Mouse (Mus musculus): ENCODE measurements around the gene Fam129a. TPM values are rescaled to one million over a fixed set of nuclear protein-coding genes. Genes with fewer than 3 reads are reported as not detected.

Fam129a gene
- total and polyA plus RNA-seq, 2 experiments from 2014 or later: 1.2 to 1.4 TPM

DNA sequence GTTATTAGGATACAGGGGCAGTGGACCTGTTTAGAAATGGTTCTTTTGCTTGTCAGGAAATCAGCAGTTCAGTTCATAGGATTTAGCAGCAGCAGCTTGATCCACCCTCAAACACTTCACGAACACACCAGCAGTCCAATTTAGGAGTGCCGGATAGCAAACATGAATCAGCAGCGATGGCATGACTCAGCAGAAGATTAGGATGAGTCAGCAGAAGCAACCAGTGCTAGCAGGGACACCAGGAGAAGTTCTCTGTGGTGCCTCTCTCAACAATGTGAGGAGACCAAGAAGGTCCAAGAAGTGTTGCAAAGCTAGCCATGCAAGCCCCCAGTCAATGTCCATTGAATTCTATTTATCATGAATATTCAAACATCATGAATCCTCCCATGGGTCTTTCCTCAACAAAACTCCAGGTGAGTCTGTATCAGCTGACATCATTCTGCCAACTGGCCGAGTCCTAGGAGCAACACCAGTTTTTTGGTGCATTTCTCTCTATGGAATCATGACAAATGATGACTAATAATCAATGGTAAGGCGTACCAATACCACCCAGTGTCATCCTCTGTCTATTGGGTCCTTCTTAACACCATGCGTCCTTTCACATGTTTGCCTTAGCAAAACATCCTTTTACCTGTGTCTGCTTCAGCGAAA, 45.7 kb downstream of the Fam129a start:
- no peaks in the 10 kb centered on the region for H3K27me3 ChIP-seq (ENCODE audit: insufficient read depth, low read length)
- DNase-seq (ENCODE audit: low spot score): no peak
- no peak overlapping the region for H3K4me3 ChIP-seq (ENCODE audit: low read depth, low read length)
- 92% methylated on average over 7 of the region's 7 CpGs for WGBS
- no peak overlapping the region for H3K4me2 ChIP-seq (ENCODE audit: low read depth, low read length, poor library complexity, severe bottlenecking)
- ATAC-seq (ENCODE audit: low FRiP score): no peak
- H3K36me3 ChIP-seq (ENCODE audit: insufficient read depth, low read length): no peaks in the 10 kb centered on the region
- no peak overlapping the region for H3K9ac ChIP-seq (replicated peaks; ENCODE audit: low read length, poor library complexity, severe bottlenecking)
- H3K9me3 ChIP-seq (ENCODE audit: low read length): no peaks in the 10 kb centered on the region
- H3K4me1 ChIP-seq (ENCODE audit: insufficient read depth, low read length): peaks cover 2% of the 10 kb centered on the region; the same call in 1 of the 2 replicates
- no peak for TF ChIP-seq CTCF (IDR thresholded peaks at IDR 0.05)
- H3K27ac ChIP-seq (ENCODE audit: low read depth, low read length): no peak overlapping the region

GRCm38 (mm10) chr1:151618251-151618650, 47.3 kb downstream of the Fam129a start:
- ATAC-seq (ENCODE audit: low FRiP score) (no peak), DNase-seq (ENCODE audit: low spot score) (no peak)
- no peaks in the 10 kb centered on the region for H3K36me3 ChIP-seq (ENCODE audit: insufficient read depth, low read length)
- H3K9me3 ChIP-seq (ENCODE audit: low read length): no peaks in the 10 kb centered on the region
- H3K9ac ChIP-seq (replicated peaks; ENCODE audit: low read length, poor library complexity, severe bottlenecking): no peak overlapping the region
- H3K27me3 ChIP-seq (ENCODE audit: insufficient read depth, low read length): no peaks in the 10 kb centered on the region
- H3K27ac ChIP-seq (ENCODE audit: low read depth, low read length): no peak overlapping the region
- H3K4me3 ChIP-seq (ENCODE audit: low read depth, low read length): no peak overlapping the region
- no peak for TF ChIP-seq CTCF (IDR thresholded peaks at IDR 0.05)
- peaks cover 2% of the 10 kb centered on the region; the same call in 1 of the 2 replicates for H3K4me1 ChIP-seq (ENCODE audit: insufficient read depth, low read length)
- no peak overlapping the region for H3K4me2 ChIP-seq (ENCODE audit: low read depth, low read length, poor library complexity, severe bottlenecking)
- WGBS: 83% methylated on average over 3 of the region's 3 CpGs

DNA sequence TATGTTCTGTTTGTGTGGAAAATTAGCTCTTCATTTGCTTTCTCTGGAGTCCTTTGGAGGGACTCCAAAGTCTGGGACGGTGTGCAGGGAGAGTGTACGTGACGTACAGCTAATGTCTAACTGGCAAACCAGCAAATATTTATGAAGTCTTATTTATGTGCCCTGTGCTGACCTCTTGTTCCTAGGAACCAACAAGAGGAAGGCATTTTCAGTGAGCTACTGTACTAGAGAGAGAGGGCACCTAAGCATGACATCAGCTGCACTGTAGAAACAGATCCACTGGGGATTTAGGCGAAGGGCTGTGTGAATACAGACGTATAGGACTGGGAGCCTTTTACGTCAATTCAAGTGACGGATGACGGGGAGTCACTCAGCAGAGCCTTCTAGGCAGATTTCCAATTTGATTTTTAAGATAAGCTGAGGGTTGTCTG, 48.3 kb downstream of the Fam129a start:
- H3K9ac ChIP-seq (replicated peaks; ENCODE audit: low read length, poor library complexity, severe bottlenecking): no peak overlapping the region
- no peak for TF ChIP-seq CTCF (IDR thresholded peaks at IDR 0.05)
- H3K27ac ChIP-seq (ENCODE audit: low read depth, low read length): no peak overlapping the region
- H3K4me2 ChIP-seq (ENCODE audit: low read depth, low read length, poor library complexity, severe bottlenecking): no peak overlapping the region
- DNase-seq (ENCODE audit: low spot score) (no peak), ATAC-seq (ENCODE audit: low FRiP score) (no peak)
- no peaks in the 10 kb centered on the region for H3K36me3 ChIP-seq (ENCODE audit: insufficient read depth, low read length)
- WGBS: 73% methylated on average over 8 of the region's 8 CpGs
- H3K9me3 ChIP-seq (ENCODE audit: low read length): no peaks in the 10 kb centered on the region
- H3K4me1 ChIP-seq (ENCODE audit: insufficient read depth, low read length): peaks cover 2% of the 10 kb centered on the region; the same call in 1 of the 2 replicates
- H3K4me3 ChIP-seq (ENCODE audit: low read depth, low read length): no peak overlapping the region
- H3K27me3 ChIP-seq (ENCODE audit: insufficient read depth, low read length): no peaks in the 10 kb centered on the region

DNA sequence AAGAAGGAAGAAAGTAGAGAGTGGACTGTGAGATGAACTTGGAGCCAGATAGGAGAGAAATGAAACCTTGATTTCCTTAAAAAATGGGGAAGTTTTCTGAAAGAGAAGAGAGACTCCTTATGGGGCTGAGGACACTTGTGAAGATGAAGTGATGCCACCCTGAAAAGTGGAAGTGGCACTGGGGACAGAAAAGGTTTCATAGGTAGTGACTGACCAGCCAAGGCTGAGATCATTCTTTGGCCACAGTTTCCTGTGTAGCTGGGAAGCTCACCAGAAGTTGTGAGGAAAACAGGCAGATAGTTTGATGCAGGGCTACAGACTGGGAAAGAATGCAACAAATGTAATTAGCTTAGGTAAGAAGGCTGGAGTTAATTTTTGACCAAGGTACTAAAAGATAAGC, 49.7 kb downstream of the Fam129a start:
- no peak overlapping the region for H3K9ac ChIP-seq (replicated peaks; ENCODE audit: low read length, poor library complexity, severe bottlenecking)
- H3K4me3 ChIP-seq (ENCODE audit: low read depth, low read length): no peak overlapping the region
- no peaks in the 10 kb centered on the region for H3K27me3 ChIP-seq (ENCODE audit: insufficient read depth, low read length)
- H3K36me3 ChIP-seq (ENCODE audit: insufficient read depth, low read length): no peaks in the 10 kb centered on the region
- H3K27ac ChIP-seq (ENCODE audit: low read depth, low read length): no peak overlapping the region
- DNase-seq (ENCODE audit: low spot score) (no peak), ATAC-seq (ENCODE audit: low FRiP score) (no peak)
- no peak overlapping the region for H3K4me2 ChIP-seq (ENCODE audit: low read depth, low read length, poor library complexity, severe bottlenecking)
- TF ChIP-seq CTCF (IDR thresholded peaks at IDR 0.05): no peak
- no peaks in the 10 kb centered on the region for H3K9me3 ChIP-seq (ENCODE audit: low read length)
- peaks cover 2% of the 10 kb centered on the region; the same call in 1 of the 2 replicates for H3K4me1 ChIP-seq (ENCODE audit: insufficient read depth, low read length)

GRCm38 (mm10) chr1:151624442-151625226, 53.6 kb downstream of the Fam129a start:
- no peaks in the 10 kb centered on the region for H3K36me3 ChIP-seq (ENCODE audit: insufficient read depth, low read length)
- no peaks in the 10 kb centered on the region for H3K27me3 ChIP-seq (ENCODE audit: insufficient read depth, low read length)
- ATAC-seq (ENCODE audit: low FRiP score): no peak
- no peak for TF ChIP-seq CTCF (IDR thresholded peaks at IDR 0.05)
- no peak overlapping the region for H3K4me2 ChIP-seq (ENCODE audit: low read depth, low read length, poor library complexity, severe bottlenecking)
- no peak overlapping the region for H3K9ac ChIP-seq (replicated peaks; ENCODE audit: low read length, poor library complexity, severe bottlenecking)
- no peaks in the 10 kb centered on the region for H3K9me3 ChIP-seq (ENCODE audit: low read length)
- no peak overlapping the region for H3K27ac ChIP-seq (ENCODE audit: low read depth, low read length)
- no peak overlapping the region for H3K4me3 ChIP-seq (ENCODE audit: low read depth, low read length)
- WGBS: 74% methylated on average over 3 of the region's 3 CpGs
- no peaks in the 10 kb centered on the region for H3K4me1 ChIP-seq (ENCODE audit: insufficient read depth, low read length)
- no peak for DNase-seq (ENCODE audit: low spot score)

- Histone ChIP-seq H3K9me3 (ENCODE audit: low read length) (no peaks in the 10 kb centered on the region), H3K27ac (ENCODE audit: low read depth, low read length) (no peak overlapping the region), H3K36me3 (ENCODE audit: insufficient read depth, low read length) (no peaks in the 10 kb centered on the region), H3K4me1 (ENCODE audit: insufficient read depth, low read length) (no peaks in the 10 kb centered on the region), H3K27me3 (ENCODE audit: insufficient read depth, low read length) (no peaks in the 10 kb centered on the region), H3K4me2 (ENCODE audit: low read depth, low read length, poor library complexity, severe bottlenecking) (no peak overlapping the region), H3K4me3 (ENCODE audit: low read depth, low read length) (no peak overlapping the region), H3K9ac (replicated peaks; ENCODE audit: low read length, poor library complexity, severe bottlenecking) (no peak overlapping the region)
- no peak for TF ChIP-seq CTCF (IDR thresholded peaks at IDR 0.05)
- DNase-seq (ENCODE audit: low spot score) (no peak), ATAC-seq (ENCODE audit: low FRiP score) (no peak)
- WGBS: 92% methylated on average over 4 of the region's 4 CpGs
Observed at GRCm38 (mm10) chr1:151625260-151625659, 54.3 kb downstream of the Fam129a start.

Measured in midbrain, postnatal 0 days (tissue).